Mouse (Mus musculus): ENCODE data around the gene Hnrnpdl. TPM values are rescaled to one million over a fixed set of nuclear protein-coding genes. Genes with fewer than 3 reads are reported as not detected.

Gene Hnrnpdl
- total and polyA plus RNA-seq, 3 experiments, result 75.6 to 207 (median 165) TPM

DNA sequence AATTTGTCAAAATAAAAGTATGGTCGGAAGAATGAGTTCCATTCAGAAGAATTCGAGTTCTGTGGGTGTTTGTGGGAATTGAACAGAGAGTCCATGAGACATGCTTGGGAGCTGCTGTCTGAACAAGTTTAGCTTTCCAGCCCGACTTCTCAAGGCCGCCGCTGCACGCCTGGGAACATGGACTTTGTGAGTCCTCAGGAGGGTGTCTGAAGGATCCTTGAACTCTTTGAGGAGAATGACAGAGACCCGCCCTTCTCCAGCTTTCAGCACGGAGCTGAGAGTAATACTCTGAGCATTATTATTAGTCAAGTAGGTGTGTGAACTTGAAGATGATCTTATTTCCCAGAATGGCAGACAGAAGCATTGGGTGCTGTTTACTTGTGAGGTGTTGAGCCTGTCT lies 3.0 kb upstream of the Hnrnpdl start:
- TF ChIP-seq TBP (conservative IDR thresholded peaks at IDR 0.05; ENCODE audit: low read depth, low read length) (no peak), NRF1 (IDR thresholded peaks at IDR 0.05; ENCODE audit: low read depth, low read length) (no peak), TCF12 (IDR thresholded peaks at IDR 0.05; ENCODE audit: low read depth, low read length) (no peak), KAT2A (IDR thresholded peaks at IDR 0.05; ENCODE audit: insufficient replicate concordance, low read length) (no peak), NELFE (IDR thresholded peaks at IDR 0.05; ENCODE audit: low read depth, low read length) (no peak), CHD1 (IDR thresholded peaks at IDR 0.05; ENCODE audit: low read depth, low read length) (no peak), EP300 (IDR thresholded peaks at IDR 0.05; ENCODE audit: low read length) (no peak), SMC3 (IDR thresholded peaks at IDR 0.05; ENCODE audit: low read depth, low read length) (no peak), ZNF384 (IDR thresholded peaks at IDR 0.05; ENCODE audit: low read depth, low read length) (no peak), UBTF (IDR thresholded peaks at IDR 0.05; ENCODE audit: low read depth, low read length) (no peak), JUND (conservative IDR thresholded peaks at IDR 0.05; ENCODE audit: low read depth, low read length) (no peak), JUN (IDR thresholded peaks at IDR 0.05; ENCODE audit: insufficient read depth, low read depth, low read length) (no peak), ZMIZ1 (IDR thresholded peaks at IDR 0.05; ENCODE audit: low read depth, low read length) (no peak), MAZ (IDR thresholded peaks at IDR 0.05; ENCODE audit: low read depth, low read length) (no peak), SIN3A (IDR thresholded peaks at IDR 0.05; ENCODE audit: low read length) (no peak), POLR2A (IDR thresholded peaks at IDR 0.05; ENCODE audit: low read depth, low read length) (no peak), CHD2 (IDR thresholded peaks at IDR 0.05; ENCODE audit: low read length) (no peak), MYC (IDR thresholded peaks at IDR 0.05; ENCODE audit: low read depth, low read length) (no peak)
- Histone ChIP-seq H3K36me3 (replicated peaks in 1 of 2; ENCODE audit: control insufficient read depth in 1 of 2, insufficient read depth in 1 of 2, low read length in 1 of 2) (peaks cover 0 to 48% of the 10 kb centered on the region in 2 experiments), H3K79me2 (replicated peaks; ENCODE audit: control insufficient read depth, extremely low read depth, insufficient read depth, poor library complexity, severe bottlenecking) (peaks cover 62% of the 10 kb centered on the region), H3K4me2 (ENCODE audit: insufficient read depth, low read depth, poor library complexity, severe bottlenecking) (no peak overlapping the region), H3K9ac (ENCODE audit: insufficient read depth, low read depth) (no peak overlapping the region), H3K4me3 (replicated peaks in 1 of 3; ENCODE audit: low read depth in 2 of 3, low read length in 2 of 3, poor library complexity in 1 of 3) (no peak overlapping the region), H3K9me3 (replicated peaks; ENCODE audit: low read length) (no peaks in the 10 kb centered on the region), H3K27ac (ENCODE audit: insufficient read depth, low read depth) (no peak overlapping the region), H3K4me1 (ENCODE audit: control insufficient read depth in 1 of 2, insufficient read depth in 2 of 2) (peaks cover 0 to 36% of the 10 kb centered on the region in 2 experiments; a peak in 2 of 4 replicates), H3K27me3 (replicated peaks) (no peaks in the 10 kb centered on the region)
- no peak for DNase-seq (ENCODE audit: extremely low read depth)
- in situ Hi-C loops (cut with MboI; ENCODE audit: low pct_ligation_motif_present, low pct_unique_long_range_greater_than_20kb, low sequenced_read_pairs), result no loop called here
- dilution Hi-C loops (cut with MboI; ENCODE audit: extremely low pct_ligation_motif_present, extremely low pct_unique_long_range_greater_than_20kb, low sequenced_read_pairs), result no loop called here

DNA sequence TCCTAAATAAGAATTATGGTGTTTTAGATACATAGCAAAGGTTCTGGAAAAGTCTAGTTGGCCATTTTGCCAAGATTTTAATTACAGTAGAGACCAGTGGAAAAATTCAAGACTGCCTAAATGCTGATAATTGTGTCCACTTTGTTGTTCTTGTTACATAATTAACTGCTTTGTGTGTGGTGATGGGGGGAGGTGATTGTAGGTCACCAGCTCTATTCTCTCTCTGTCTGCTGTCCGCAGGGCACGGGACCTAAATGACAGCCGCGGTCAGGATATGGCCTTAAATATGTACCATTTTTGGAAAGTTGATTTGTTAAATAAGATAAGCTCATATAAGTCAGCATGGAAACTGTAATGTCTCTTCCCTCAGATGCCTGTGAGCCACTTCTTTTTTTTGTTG lies 1.8 kb upstream of the Hnrnpdl start:
- Histone ChIP-seq H3K36me3 (replicated peaks in 1 of 2; ENCODE audit: control insufficient read depth in 1 of 2, insufficient read depth in 1 of 2, low read length in 1 of 2) (peaks cover 6 to 46% of the 10 kb centered on the region in 2 experiments), H3K27ac (ENCODE audit: insufficient read depth, low read depth) (no peak overlapping the region), H3K4me3 (replicated peaks in 1 of 3; ENCODE audit: low read depth in 2 of 3, low read length in 2 of 3, poor library complexity in 1 of 3) (peak overlapping the region in 1 of 3 experiments; percentile 96), H3K9me3 (replicated peaks; ENCODE audit: low read length) (no peaks in the 10 kb centered on the region), H3K27me3 (replicated peaks) (no peaks in the 10 kb centered on the region), H3K4me2 (ENCODE audit: insufficient read depth, low read depth, poor library complexity, severe bottlenecking) (peak overlapping the region; percentile 6; the same call in 1 of the 2 replicates), H3K79me2 (replicated peaks; ENCODE audit: control insufficient read depth, extremely low read depth, insufficient read depth, poor library complexity, severe bottlenecking) (peaks cover 67% of the 10 kb centered on the region), H3K9ac (ENCODE audit: insufficient read depth, low read depth) (no peak overlapping the region; the same call in 1 of the 2 replicates), H3K4me1 (ENCODE audit: control insufficient read depth in 1 of 2, insufficient read depth in 2 of 2) (peaks cover 0 to 33% of the 10 kb centered on the region in 2 experiments; a peak in 2 of 4 replicates)
- TF ChIP-seq POLR2A (IDR thresholded peaks at IDR 0.05; ENCODE audit: low read depth, low read length) (no peak), JUN (IDR thresholded peaks at IDR 0.05; ENCODE audit: insufficient read depth, low read depth, low read length) (no peak), MAFK (IDR thresholded peaks at IDR 0.05; ENCODE audit: insufficient replicate concordance, low read length) (no peak), CHD1 (IDR thresholded peaks at IDR 0.05; ENCODE audit: low read depth, low read length) (no peak), TBP (conservative IDR thresholded peaks at IDR 0.05; ENCODE audit: low read depth, low read length) (no peak), TCF12 (IDR thresholded peaks at IDR 0.05; ENCODE audit: low read depth, low read length) (no peak), IRF4 (IDR thresholded peaks at IDR 0.05; ENCODE audit: low read depth, low read length) (no peak), USF2 (conservative IDR thresholded peaks at IDR 0.05; ENCODE audit: low read depth, low read length) (no peak), HCFC1 (IDR thresholded peaks at IDR 0.05; ENCODE audit: low read depth, low read length) (no peak), MAZ (IDR thresholded peaks at IDR 0.05; ENCODE audit: low read depth, low read length) (no peak), MEF2A (IDR thresholded peaks at IDR 0.05; ENCODE audit: borderline replicate concordance, low read depth, low read length) (no peak), ZNF384 (IDR thresholded peaks at IDR 0.05; ENCODE audit: low read depth, low read length) (no peak), KAT2A (IDR thresholded peaks at IDR 0.05; ENCODE audit: insufficient replicate concordance, low read length) (no peak), ELF1 (IDR thresholded peaks at IDR 0.05; ENCODE audit: low read depth, low read length) (no peak), RCOR1 (conservative IDR thresholded peaks at IDR 0.05; ENCODE audit: low read depth, low read length) (no peak), BHLHE40 (IDR thresholded peaks at IDR 0.05; ENCODE audit: low read depth, low read length) (no peak), RAD21 (IDR thresholded peaks at IDR 0.05; ENCODE audit: low read depth, low read length) (no peak)
- in situ Hi-C loops (cut with MboI; ENCODE audit: low pct_ligation_motif_present, low pct_unique_long_range_greater_than_20kb, low sequenced_read_pairs), result no loop called here
- DNase-seq (ENCODE audit: extremely low read depth), result no peak
- dilution Hi-C loops (cut with MboI; ENCODE audit: extremely low pct_ligation_motif_present, extremely low pct_unique_long_range_greater_than_20kb, low sequenced_read_pairs), result no loop called here

Data from CH12.LX (cell line).